Mouse (Mus musculus): ENCODE data around the gene Nexmif.
"Not testable (repeated sequence)": the region's sequence is repeated elsewhere in the genome, so short reads cannot be mapped to it uniquely, and the experiment has no call there.

The Nexmif gene

DNA sequence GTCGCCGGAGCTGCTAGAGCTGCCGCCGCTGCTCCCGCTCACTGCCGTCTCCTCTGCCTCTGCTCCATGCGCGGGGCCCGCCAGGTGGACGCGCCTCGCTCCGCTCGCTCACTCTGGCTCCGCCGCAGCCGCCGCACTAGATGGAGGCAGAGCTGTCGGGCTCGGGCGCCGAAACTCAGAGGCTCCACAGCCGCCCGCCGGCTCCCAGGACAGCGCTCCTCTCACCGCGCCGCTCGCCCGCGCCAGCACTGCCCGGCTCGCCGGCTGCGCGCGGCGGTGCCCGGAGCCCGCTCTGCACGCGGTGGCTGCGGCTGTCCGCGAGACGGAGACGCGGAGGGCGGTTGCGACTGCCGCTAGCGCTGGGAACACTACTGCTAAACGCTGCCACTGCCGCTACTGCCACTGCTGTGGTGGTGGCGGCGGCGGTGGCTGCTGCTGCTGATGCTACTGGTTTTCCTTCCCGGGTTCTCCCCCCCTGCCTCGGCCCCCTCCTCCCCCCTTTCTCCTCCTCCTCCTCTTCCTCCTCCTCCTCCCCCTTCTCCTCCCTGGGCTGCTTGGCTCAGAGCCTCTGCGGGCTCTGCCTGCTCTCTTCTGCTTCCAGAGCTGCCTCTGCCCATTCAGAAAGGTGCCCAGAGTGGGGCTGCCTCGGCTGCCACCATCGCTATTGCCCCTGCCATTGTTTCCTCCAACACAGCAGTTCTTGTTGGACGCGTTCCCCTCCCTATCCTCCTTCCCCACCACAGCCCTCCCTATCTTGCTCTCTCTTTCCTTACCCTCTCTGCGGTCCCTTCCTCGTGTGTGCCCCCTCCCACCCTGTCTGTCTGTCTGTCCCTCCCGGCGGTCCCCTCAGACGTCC lies at the start of gene Nexmif:
Gene Nexmif, minus strand, starts transcription at position 450 of the 856 bp plus-strand sequence.
- no peak for DNase-seq (ENCODE audit: low read depth, low spot score)

DNA sequence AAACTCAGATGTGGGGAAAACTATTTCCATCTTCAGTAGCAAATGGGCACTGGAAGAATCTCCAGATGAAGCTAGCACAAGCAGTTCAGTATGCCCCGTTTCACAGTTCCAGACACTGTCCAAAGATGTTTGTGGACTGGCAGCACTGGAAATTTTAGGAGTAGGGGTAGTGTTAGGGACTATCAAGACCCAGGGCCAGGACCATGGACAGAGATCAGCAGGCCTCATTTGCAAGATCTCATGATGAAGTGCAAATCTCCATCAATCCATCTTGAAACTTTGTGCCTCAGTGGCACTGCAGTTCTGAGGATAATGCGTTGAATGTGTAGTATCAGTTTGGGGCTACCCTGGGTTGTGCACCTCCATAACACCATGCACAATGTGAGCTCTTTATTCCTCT lies 7.7 kb upstream of the Nexmif start:
- DNase-seq (ENCODE audit: low read depth, low spot score): peak; percentile 1

DNA sequence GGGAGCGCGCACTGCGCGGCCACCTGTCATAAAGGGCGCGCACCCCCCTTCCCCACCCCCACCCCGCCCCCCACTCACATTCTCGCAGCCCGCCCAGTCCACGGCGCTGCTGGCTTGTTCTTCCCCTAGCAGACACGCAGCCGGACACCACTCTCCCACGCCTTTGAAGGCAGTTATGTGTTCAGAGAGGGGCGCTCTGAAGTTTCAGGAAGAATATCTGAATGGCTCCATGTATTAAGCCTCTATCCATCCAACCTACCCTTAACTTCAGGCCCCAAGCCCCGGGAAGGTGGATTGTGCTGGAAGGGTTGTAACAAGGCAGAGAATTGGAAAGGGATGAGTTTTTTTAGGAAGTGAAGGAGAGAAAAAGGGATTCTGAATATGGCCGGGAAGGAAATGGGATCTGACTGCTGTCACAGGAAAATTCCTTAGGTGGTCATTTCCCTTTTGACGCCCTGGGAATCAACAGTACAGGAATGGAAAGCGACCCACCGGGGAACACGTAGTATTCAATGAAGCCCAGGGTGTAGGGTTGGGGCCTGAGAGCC lies 681 bp upstream of the Nexmif start:
- DNase-seq (ENCODE audit: low read depth, low spot score): no peak

DNA sequence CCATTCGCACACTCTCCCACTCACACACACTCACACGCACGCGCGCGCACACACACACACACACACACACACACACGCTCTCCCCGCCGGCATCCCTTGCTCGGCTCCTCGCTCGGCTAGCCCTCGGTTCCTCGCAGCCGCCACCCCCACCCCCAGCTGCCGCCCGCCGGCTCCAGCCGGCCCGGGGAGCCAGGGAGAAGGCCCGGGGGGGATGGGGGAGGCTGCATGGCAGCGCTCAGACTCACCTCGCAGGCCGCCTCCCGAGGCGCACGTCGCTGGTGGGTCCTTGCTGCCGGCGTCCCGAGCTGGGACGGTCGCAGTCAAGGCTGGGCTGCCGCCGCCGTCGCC lies 623 bp downstream of the Nexmif start:
- DNase-seq (ENCODE audit: low read depth, low spot score): no peak

DNA sequence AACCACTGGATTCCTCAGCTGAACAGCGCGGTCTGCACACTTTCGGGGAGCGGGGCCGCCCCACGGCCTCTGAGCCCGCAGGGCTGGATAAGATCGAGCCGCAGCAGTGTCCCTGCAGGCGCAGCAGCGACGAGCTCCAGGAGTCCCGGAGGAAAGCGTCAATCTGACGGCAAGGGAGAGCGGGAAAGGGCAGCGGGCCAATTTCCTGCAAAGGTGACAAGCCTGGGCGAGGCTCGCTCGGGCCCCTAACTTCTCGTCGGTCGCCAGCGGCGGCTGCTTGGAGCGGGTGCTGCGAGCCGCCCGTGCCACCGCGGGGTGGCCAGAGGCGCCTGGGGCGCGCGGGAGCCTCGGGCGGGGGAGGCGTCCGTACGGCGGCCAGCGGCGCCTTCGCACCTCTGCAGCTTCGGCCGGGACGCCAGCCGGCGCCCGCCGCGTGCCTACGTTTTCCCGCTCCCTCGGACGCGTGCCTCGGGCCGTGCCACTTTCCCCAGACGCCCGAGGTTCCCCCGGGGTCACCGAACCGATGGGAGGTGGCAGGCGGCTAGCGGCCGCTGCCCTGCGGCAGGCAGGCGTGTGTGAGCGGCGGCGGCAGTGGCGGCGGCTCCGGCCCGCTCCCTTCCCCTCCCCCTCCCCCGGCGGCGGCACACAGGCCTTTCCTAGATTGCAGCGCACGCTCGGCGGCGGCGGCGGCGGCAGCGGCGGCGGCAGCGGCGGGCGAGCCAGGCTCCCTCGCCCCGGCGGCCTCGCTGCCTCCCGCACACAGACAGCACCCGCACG lies 1.2 kb downstream of the Nexmif start:
- DNase-seq (ENCODE audit: low read depth, low spot score): no peak

DNA sequence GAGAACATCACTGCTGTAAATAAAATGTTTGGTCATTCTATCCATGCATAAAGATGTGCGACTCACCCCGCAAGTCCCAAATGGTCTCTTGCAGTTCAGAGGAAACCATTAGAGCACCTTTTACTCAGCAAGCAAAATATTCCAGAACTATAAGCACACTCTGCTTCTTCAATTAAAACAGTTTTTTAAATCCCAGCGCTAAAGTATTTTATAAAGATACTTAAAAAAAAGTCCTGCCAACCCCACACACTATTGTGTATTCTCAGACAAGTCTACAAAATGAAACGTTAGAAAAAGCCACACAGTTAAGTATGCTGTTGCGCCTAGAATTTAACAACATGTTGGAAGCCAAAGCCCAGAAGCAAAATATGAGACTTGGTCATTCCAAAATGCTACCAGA lies 1.9 kb downstream of the Nexmif start:
- no peak for DNase-seq (ENCODE audit: low read depth, low spot score)

DNA sequence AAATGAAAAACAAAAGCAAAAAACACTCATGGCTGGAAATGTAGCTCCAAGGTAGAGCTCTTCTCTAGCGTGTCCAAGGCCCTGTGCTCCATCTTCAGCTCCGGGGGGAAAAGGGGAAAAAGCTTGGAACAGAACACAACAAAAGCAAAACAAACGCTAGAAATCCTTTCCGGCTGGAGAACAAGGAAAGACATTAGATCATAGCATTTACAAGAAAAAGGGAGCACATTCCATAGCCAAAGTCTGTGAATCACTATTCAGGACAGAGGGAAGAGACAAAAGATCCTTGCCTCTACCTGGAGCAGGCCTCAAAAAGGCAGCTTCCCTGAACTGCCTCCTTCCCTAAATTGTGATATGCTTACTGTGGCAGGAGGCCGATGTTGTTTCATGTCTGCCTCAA lies 4.4 kb downstream of the Nexmif start:
- no peak for DNase-seq (ENCODE audit: low read depth, low spot score)

DNA sequence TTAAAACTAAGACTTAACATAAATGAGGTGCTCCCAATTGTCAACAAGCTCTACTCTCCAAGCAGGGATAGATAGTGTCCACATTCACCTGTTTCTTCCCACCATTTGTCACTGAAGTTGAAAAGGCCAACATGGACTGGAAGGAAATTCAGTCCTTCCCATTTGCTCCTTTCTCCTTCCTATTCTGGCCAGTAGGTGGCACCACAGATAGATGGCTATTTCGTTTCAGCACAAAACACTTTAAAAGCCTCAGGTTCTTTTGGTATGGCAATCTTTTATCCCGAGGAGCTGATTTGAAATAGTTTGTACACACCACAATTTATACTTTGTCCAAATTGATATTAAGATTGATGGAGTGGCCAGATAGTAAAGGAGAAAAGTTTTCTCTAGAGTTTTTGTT lies 21.7 kb downstream of the Nexmif start:
- peak; percentile 29 for DNase-seq (ENCODE audit: low read depth, low spot score)

DNA sequence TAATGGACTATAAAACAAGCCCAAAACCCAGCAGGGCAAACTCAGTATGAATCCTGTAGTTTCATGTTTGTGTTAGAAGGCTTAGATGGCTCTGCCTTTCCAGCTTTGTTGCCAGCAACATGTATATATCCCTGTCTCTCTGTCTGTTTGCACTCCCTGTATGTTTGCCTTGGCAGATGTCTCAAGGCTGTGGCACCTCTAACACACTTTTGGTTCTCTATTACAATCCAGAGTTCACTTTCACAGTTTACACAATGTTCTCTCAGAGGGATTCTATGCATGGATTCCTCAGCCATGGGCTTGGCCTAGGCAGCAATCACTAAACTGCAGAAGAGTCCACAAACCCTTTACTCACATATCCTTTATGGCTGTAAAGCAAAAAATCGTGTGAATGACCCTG lies 50.9 kb downstream of the Nexmif start:
- DNase-seq (ENCODE audit: low read depth, low spot score): no peak

DNA sequence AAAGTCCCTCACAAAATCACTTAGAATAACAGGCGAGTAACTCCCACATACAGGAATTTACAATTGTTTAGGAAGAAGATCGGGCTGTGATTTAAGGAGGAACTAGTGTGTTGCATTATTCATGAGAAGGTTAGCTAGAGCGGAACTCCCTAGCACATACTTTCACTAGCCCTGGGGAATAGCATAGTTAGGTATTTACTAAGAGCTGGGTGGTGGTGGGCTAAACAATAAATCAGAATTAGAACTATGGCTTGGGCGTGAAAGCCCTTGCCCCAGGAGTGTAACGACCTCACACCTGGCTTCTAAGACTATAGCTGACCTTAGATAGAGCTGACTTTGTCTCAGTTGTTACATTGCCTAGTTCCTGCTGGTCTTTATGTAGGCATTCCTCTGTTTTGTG lies 85.7 kb downstream of the Nexmif start:
- not testable (repeated sequence) for DNase-seq (ENCODE audit: low read depth, low spot score)

DNA sequence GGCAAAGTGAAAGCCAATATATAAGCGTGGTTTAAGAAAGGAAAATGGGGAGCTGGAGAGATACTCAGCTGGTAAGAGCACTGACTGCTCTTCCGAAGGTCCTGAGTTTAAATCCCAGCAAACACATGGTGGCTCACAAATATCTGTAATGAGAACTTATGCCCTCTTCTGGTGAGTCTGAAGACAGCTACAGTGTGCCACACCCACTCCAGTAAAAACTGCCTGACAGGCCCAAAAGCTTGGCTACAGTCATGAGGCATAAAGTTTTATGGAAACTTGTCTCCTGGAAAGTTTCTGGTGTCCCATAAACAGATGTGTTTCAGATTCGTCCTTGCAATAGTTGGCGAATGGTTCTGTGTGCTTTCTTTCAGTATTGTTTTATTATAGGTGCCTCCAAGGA lies 86.4 kb downstream of the Nexmif start:
- no peak for DNase-seq (ENCODE audit: low read depth, low spot score)

DNA sequence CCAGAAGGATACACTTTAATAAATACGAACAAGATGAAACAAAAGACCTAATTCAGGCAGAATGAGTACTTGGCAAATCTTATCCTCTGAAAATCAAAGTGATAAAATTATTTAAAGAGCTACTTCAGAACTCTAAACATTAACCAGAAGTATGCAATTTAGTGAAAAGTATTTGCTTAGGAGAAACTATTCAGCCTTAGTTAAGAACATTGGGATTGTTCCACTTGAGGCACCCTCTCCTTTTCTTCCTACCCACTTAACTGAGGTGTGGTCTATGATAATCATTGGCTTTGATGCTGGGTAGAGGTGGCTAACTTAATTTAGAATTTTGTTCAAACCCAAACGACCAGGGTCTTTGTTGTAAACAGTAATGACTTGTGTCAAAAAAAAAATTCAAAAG lies 146.1 kb downstream of the Nexmif start:
- DNase-seq (ENCODE audit: low read depth, low spot score): no peak

DNA sequence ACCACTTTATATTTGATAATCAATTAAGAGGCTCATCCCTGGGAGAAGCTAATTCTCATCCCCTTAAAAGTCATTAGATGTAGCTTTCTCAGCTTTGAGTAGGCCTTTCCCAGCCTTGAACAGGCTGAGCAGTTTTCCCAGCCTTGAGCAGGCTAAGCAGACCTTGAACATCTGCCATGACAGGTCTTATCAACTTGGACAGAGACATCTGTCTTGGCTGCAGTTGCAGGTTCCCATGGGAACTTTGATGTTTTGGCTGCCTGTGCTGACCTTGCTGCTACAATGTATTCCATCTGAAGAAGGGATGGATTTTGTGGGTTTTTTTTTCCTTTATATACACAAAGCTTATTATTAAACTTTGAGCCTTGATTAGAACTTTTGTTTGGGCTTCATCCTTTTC lies 160.7 kb downstream of the Nexmif start:
- DNase-seq (ENCODE audit: low read depth, low spot score): no peak

DNA sequence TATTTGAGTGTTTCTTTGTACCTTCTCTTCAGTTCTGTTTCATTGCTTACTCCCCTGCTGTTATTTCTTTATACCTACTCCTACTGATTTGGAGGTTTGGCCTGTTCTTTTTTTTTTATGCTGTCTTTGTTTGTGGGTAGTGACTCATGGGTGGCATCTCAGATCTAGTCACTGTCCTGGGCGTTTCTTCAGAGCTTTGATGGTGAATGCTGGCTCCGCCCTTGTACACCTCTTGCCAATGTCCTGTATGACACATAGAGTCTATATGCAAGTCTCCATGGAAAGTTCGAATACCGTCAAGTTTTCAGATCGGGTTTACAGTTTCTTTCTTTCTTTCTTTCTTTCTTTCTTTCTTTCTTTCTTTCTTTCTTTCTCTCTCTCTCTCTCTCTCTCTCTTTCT lies 167.1 kb downstream of the Nexmif start:
- DNase-seq (ENCODE audit: low read depth, low spot score): no peak

DNA sequence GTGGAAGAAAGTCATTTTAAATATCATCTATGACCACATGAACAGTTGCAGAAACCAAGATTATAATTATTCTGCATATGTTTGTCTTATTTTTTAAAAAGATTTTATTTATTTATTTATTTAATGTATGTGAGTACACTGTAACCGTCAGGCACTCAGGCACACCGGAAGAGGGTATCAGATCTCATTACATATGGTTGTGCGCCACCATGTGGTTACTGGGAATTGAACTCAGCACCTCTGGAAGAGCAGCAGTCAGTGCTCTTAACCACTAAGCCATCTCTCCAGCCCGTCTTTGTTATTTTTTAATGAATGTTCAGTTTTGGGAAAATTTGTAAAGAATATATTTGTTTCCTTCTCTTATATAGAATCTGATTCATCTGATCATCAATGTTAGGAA lies 168.2 kb downstream of the Nexmif start:
- DNase-seq (ENCODE audit: low read depth, low spot score): peak; percentile 36
